Mouse (Mus musculus) left cerebral cortex, adult 11 months (tissue): ENCODE measurements at regions not wholly inside any gene's neighbourhood (a gene's known extent, or its start where the extent isn't known, plus 50 kb on each side); places are given as distances from the start of the nearest gene placed in this dataset.

ENCODE experiments used
- DNase-seq: peaks from one replicate; pipeline ENCODE4 v3.0.0; 2022; ENCODE audit warnings: low spot score

- no peak for DNase-seq
These were observed 777.8 kb downstream of the Kcnj2 start for GRCm38 (mm10) chr11:111843728-111844258.

DNA sequence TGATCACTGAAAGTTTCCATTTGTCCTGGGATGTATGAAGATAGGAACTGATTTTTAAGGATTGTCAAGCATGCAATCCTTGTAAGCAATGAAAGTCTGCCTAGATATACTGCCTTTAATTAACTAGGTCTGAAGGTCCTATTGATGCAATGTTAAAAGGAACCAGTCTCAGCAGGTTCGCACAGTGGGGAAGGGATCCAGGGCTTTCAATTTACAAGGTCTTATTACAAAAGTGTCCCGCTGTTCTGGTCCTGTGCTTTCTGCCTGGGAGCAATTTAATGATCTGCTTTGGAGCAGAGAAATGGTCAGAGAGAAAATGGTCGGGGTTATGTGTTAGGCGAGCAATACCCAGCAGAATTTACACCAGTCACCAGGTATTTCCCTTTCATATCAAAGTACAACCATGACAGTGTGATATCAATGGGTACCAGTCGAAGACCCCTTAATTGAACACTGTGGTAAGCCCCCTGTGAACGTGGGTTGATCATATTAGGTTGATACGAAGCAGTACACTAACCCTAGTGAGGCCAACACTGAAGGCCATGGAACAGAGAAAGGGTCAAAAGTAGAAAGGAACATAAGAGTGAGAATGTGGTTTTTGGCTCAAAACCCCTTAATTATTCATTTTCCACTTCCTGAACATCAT is 778.5 kb downstream of the Kcnj2 start:
- DNase-seq = no peak

DNA sequence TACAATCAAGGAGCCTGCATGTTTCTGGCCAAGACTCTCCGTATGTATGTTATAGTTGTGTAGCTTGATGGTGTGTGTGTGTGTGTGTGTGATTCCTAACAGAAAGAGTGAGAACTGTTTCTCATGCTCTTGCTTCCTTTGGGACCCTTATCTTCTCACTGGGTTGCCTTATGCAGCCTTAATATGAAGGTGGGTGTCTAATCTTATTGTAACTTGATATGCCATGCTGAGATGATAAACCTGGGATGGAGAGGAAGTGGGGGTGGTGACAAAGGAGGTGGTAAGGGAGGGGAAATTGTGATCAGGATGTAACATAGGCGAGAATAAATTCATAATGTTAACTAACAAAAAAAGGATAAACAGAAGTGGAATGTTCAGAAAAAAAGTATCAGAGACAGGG is 791.3 kb downstream of the Kcnj2 start:
- no peak for DNase-seq

GRCm38 (mm10) chr11:111858111-111858510 is 792.1 kb downstream of the Kcnj2 start:
- no peak for DNase-seq

DNA sequence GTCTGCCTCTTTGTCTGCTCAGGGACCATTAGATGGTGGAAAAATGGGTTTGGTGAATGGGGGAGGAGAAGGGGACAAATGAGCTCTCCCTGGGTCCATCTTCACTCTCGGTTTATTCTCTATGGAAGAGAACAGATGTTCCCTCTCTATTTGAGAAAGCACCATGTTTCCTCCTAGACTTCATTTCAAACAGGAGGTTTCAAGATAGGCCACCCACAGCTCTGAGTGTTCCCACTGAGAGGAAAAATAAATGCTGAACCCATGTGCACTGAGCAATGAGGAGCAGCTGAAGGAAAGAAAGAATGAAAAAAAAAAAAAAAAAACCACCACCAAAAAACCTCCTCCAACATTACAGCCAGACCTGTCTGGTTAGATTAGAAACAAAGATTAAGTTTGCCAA is 799.2 kb downstream of the Kcnj2 start:
- no peak for DNase-seq

- DNase-seq = no peak
These were observed 809.4 kb downstream of the Kcnj2 start for GRCm38 (mm10) chr11:111875406-111875805.

DNA sequence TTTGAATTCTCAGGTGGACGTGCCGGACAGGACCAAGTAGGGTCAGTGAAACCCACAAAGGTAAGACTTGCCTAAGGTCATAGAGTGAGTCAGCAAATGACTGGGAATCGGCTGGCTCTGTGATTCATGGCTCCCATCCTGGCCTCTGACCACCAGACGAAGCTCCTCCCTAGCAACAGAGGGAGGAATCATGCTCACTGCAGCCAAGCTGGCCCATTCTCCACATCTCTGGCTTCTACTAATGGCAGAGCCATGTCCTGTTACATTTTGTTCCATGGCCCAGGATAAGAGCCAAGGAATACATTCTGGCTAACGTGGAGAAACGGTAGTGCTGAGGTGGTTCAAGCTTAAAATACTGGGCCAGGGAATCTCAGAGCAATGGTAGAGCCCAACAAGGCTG is 814.2 kb downstream of the Kcnj2 start:
- no peak for DNase-seq

DNA sequence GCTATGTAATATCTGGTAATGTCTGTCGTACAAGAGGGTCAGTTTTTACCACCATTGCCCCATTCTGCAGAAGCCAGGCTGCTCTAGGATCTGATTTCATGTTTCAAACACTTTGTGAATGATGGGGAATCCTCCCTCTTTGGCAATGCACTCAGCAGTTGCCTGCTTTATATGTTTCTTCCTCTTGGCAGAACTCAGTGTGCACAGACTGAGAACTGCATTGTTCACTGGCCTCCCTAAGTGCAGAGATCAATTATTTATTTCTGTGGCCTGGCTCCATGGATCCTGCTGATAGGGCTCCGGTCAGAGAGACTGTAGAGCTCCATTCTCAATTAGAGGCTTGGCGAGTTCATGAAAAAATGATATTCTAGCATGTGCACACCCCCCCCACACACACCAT is 824.1 kb downstream of the Kcnj2 start:
- DNase-seq = no peak

DNA sequence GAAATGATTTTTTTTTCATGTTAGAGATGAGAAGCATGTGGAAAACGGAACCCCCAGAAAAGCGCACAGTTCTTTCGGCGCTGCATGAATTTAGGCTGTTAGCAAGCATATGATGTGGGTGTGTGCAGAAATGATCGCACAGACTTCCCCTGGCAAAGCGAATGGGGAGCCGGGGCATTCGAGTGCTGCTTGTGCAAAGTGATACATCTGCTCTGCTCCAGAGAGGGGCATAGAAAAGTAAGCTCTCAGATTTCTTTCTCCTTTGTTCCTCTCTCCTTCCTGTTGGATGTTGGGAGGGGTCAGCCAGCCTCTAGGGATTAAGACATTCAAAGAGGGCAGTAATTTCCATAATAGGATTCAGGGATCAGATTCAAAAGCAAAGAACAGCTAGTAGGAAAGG is 827.9 kb downstream of the Kcnj2 start:
- DNase-seq = no peak

DNA sequence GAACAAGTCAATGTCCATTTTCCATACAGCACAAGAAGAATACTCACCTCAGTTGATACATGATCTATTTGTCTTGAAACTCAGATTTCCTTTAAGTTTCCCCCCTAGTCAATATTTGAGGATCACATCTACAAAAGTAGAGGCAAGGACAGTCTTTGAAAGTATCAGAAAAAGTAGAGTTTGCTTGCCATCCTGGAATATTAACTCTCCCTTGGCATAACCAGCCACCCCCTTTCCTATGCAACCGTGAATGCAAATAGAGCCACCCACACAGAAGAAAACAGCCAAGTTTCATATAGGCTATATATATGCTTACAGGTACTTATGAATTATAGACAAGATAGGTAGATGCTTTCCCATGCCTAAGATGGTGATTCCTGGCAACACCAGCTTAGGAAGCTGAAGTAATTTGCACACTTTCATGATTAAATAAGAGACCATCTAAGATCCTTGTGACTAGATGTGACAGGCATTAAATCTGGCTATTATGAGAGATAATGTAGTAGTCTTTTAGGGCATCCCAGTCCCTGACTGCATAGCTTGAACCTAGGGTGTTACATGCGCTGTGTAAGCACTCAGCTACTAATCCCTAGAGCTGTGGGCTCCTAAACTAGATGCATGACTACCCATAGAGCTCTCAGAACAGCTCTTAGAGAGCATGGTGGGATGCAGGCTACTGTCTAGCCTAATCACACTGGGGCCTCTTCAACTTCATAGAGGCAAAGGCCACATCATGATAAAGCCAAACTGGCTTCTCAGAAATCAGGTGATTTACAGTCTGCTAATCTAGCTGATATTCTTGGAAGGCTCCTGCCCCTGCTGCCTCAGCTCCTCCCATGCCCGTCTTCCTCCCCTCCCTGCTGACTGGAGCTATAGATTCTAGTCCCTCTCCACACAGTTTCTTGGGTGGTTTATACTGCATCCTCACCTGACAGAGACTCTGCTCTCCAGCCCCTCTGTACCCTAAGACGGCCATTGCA is 829.5 kb downstream of the Kcnj2 start:
- no peak for DNase-seq

DNA sequence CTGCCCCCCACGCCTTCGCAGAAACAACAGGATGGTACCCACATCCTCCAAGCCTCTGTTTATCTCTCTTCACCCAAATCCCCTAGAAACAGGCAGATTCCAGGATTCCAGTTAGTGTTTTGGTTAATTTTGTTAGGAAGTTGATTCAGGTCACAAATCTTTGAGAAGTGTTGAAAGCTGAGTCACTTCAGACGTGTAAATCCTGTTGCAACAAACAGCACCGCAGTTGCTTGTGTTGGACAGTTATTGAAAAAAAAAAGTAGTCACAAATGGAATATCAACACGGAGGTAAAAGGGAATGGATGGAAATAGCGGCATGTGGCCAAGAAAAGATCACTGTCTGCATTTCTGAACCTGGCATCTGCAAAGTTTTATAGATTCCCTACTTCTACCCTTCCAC is 831.0 kb downstream of the Kcnj2 start:
- no peak for DNase-seq

DNA sequence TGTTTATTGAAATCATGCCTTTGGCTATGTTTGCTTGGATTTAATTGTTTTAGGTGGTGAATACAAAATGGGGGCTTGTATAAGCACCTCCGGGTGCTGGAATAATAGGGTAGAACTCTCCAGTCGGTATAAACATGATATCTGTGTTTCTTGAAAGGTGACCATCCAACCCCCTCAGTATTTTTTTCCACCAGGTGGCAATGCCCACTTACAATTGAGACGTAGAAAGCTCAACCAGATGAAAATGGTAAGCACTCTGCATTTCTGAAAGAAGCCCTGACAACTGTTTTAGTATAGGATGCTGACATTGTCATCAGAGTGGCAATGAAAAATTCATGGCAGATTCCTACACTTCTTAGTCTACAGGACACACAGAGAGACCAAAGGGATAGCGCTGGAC is 838.1 kb downstream of the Kcnj2 start:
- DNase-seq = no peak

DNA sequence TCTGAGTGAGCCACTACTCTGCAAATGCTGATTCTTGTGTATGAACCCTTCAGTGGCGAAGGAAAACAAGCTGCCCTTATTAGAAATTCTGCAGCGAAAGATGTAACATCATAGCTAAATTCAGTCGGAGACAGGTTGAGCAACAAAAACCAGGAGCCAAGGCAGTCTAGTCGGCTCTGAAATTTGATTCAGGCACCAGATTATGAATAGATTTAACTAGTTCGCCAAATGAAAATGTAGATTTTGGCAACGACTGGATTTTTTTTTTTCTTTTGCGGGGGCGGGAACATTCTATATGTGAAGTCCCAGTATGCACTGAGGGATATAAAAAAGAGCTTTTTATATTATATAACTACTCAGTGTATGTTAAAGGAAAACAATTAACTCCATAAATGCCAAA is 847.9 kb downstream of the Kcnj2 start:
- peak; percentile 2 for DNase-seq

DNA sequence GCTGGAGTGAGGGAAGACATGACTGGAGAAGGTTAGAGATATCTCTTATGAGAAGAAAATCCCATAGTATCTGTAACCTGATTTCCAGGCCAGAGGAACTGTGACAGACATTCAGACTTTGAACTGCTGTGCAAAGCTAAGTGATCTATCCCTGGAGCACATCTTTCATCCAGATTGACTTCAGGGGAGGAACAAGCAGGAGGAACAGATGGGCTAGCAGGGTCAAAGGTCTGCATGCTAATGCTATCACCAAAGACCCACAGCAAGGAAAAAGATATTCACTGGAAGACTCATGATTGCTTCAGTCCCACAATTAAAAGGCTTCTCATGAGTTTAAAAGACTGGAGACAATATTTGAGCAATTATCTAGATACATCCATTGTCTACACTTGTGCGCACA is 855.7 kb upstream of the Sox9 start:
- DNase-seq = no peak

- DNase-seq = no peak
These were observed 852.7 kb upstream of the Sox9 start for GRCm38 (mm10) chr11:111929366-111929765.

- DNase-seq = no peak
These were observed 850.0 kb upstream of the Sox9 start for GRCm38 (mm10) chr11:111932052-111932451.

- no peak for DNase-seq
These were observed 837.7 kb upstream of the Sox9 start for GRCm38 (mm10) chr11:111944282-111944681.

DNA sequence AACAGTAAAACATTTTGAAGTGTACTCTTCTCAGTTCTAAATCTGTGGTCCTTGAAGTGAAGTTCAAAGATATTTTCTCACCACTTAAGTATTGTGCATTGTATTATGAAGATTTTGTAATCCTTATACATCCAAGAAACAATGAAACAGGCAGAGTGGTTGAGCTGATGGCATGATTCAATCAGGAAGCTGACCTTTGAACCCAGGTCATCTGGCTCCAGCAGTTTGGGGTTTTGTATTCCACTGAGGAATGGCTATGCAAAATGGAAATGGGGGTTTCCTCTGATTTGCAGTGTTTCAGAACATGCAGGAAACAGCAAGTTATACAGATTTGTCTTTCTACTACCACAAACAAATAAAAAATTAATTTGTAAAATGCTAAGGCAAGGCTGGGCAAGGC is 836.2 kb upstream of the Sox9 start:
- DNase-seq = no peak

GRCm38 (mm10) chr11:111947671-111948070 is 834.4 kb upstream of the Sox9 start:
- no peak for DNase-seq

- no peak for DNase-seq
These were observed 828.6 kb upstream of the Sox9 start for GRCm38 (mm10) chr11:111953421-111953820.

DNA sequence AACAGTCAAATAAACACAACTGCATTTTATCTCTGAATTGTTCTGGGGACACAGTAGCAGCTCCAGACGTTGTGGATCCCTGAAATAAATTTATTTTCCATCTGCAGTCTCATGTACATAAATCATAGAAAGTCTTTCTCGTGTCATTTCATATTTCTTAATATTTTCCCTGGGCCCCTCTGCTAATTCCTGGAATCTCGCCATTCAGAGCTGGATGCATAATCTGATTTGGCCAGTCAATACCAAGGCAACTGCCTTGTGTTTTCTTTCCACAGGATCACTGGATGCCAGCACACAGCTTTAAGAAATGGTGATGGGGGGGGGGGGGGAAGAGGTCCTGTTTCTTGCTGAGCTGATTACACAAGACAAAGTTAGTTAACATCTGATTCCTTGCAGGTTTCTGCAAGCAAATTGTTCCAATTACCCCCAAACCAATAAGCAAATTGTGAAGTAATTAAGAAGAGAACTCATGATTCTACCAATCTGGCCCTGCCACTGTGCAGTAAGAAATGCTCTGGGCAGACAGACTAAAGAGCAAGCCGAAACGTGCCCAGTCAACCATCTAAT is 824.2 kb upstream of the Sox9 start:
- no peak for DNase-seq

- DNase-seq = no peak
These were observed 820.8 kb upstream of the Sox9 start for GRCm38 (mm10) chr11:111961047-111961837.
